Comparison of ENCODE assay signal across 7 mouse cellular contexts in genomic region chr2:71852161-71852560, GRCm38 (mm10). TPM values are rescaled to one million over a fixed set of nuclear protein-coding genes. Genes with fewer than 3 reads are reported as not detected.
A peak's percentile ranks its signal among the peaks of the same experiment; 100 is the strongest.
DNase-seq lines count a peak whose midpoint lies in the region; ATAC-seq and TF ChIP-seq lines count a peak whose summit lies in the region.
"Not testable (repeated sequence)": the region's sequence is repeated elsewhere in the genome, so short reads cannot be mapped to it uniquely, and the experiment has no call there.

No protein-coding gene starts in this region.

- not testable (repeated sequence) for H3K4me3 ChIP-seq in embryonic facial prominence, embryonic 14.5 days (ENCODE audit: low read depth, low read length); heart, postnatal 0 days (ENCODE audit: low read depth, low read length); kidney, postnatal 0 days (replicated peaks; ENCODE audit: low read depth, low read length); liver, embryonic 14.5 days (ENCODE audit: insufficient read depth in 1 of 2, low read depth in 2 of 2, low read length in 2 of 2)

- 4% methylated on average over 6 of the region's 8 CpGs for WGBS in embryonic facial prominence, embryonic 14.5 days
- WGBS in heart, postnatal 0 days, result 3% methylated on average over 6 of the region's 8 CpGs
- WGBS in kidney, postnatal 0 days, result 2% methylated on average over 6 of the region's 8 CpGs
- 11% methylated on average over 6 of the region's 8 CpGs for WGBS in liver, embryonic 14.5 days (ENCODE audit: insufficient replicate concordance)

- H3K36me3 ChIP-seq in embryonic facial prominence, embryonic 14.5 days (ENCODE audit: control insufficient read depth, insufficient read depth, low read length); liver, embryonic 14.5 days (replicated peaks; ENCODE audit: control insufficient read depth, insufficient read depth, low read depth): not testable (repeated sequence)
- H3K36me3 ChIP-seq in heart, postnatal 0 days (replicated peaks; ENCODE audit: control insufficient read depth, insufficient read depth, low read length), result peaks cover 44% of the 10 kb centered on the region
- peaks cover 26% of the 10 kb centered on the region; the same call in 1 of the 2 replicates for H3K36me3 ChIP-seq in kidney, postnatal 0 days (ENCODE audit: insufficient read depth, low read length)

- not testable (repeated sequence) for H3K9ac ChIP-seq in embryonic facial prominence, embryonic 14.5 days (ENCODE audit: low read depth, low read length); heart, postnatal 0 days (replicated peaks; ENCODE audit: low read depth, low read length); kidney, postnatal 0 days (ENCODE audit: low read depth, low read length); liver, embryonic 14.5 days (replicated peaks)

- not testable (repeated sequence) for H3K4me2 ChIP-seq in embryonic facial prominence, embryonic 14.5 days (ENCODE audit: low read depth, low read length); heart, postnatal 0 days (ENCODE audit: low read depth, low read length); kidney, postnatal 0 days (ENCODE audit: low read length); liver, embryonic 14.5 days (ENCODE audit: low read depth)

- ATAC-seq in embryonic facial prominence, embryonic 14.5 days (ENCODE audit: low read depth), result peak; percentile 74; the same call in 1 of the 2 replicates
- ATAC-seq in heart, postnatal 0 days (ENCODE audit: insufficient read depth, low read depth), result peak; percentile 55; the same call in 1 of the 2 replicates
- ATAC-seq in kidney, postnatal 0 days (replicated peaks; ENCODE audit: low FRiP score, low read depth); liver, embryonic 14.5 days (ENCODE audit: insufficient read depth): not testable (repeated sequence)

- not testable (repeated sequence) for H3K4me1 ChIP-seq in embryonic facial prominence, embryonic 14.5 days (ENCODE audit: control insufficient read depth, insufficient read depth, low read length); heart, postnatal 0 days (ENCODE audit: control insufficient read depth, insufficient read depth); kidney, postnatal 0 days (replicated peaks; ENCODE audit: insufficient read depth, low read length); liver, embryonic 14.5 days (replicated peaks; ENCODE audit: control insufficient read depth in 2 of 2, insufficient read depth in 2 of 2, low read length in 1 of 2)

- peak; percentile 47 for DNase-seq in adrenal gland, postnatal 14 days
- peak; percentile 30 for DNase-seq in embryonic facial prominence, embryonic 14.5 days (ENCODE audit: low spot score)
- peak; percentile 30 for DNase-seq in heart, postnatal 0 days (ENCODE audit: low spot score)
- DNase-seq in kidney, postnatal 0 days (ENCODE audit: low spot score); liver, embryonic 14.5 days (ENCODE audit: low read depth in 3 of 3, low spot score in 3 of 3): not testable (repeated sequence)
- DNase-seq in neural tube, embryonic 10.5 days (ENCODE audit: extremely low spot score, low spot score), result peak; percentile 61
- peak; percentile 38 to 70 for DNase-seq in spleen, postnatal 4 days (ENCODE audit: low spot score in 2 of 2)

- peak; percentile 47 for TF ChIP-seq CTCF in heart, postnatal 0 days (IDR thresholded peaks at IDR 0.05; ENCODE audit: low read depth)
- peak; percentile 57 for TF ChIP-seq CTCF in kidney, postnatal 0 days (IDR thresholded peaks at IDR 0.05; ENCODE audit: low read depth)
- peak; percentile 67 for TF ChIP-seq CTCF in liver, embryonic 14.5 days (IDR thresholded peaks at IDR 0.05; ENCODE audit: low read depth)

- H3K27ac ChIP-seq in embryonic facial prominence, embryonic 14.5 days (replicated peaks; ENCODE audit: low read depth, low read length); heart, postnatal 0 days (ENCODE audit: low read depth); kidney, postnatal 0 days; liver, embryonic 14.5 days: not testable (repeated sequence)

- H3K9me3 ChIP-seq in embryonic facial prominence, embryonic 14.5 days (ENCODE audit: control insufficient read depth, low read length); heart, postnatal 0 days (replicated peaks; ENCODE audit: control insufficient read depth, low read length); kidney, postnatal 0 days (replicated peaks; ENCODE audit: low read length); liver, embryonic 14.5 days (ENCODE audit: control insufficient read depth, low read length): not testable (repeated sequence)

- H3K27me3 ChIP-seq in embryonic facial prominence, embryonic 14.5 days (replicated peaks; ENCODE audit: control insufficient read depth, insufficient read depth, low read length); heart, postnatal 0 days (ENCODE audit: control insufficient read depth, insufficient read depth, low read length); kidney, postnatal 0 days (ENCODE audit: insufficient read depth, low read length); liver, embryonic 14.5 days (ENCODE audit: control insufficient read depth, insufficient read depth, low read length): not testable (repeated sequence)

- TF ChIP-seq EP300 in heart, postnatal 0 days (IDR thresholded peaks at IDR 0.05; ENCODE audit: low read depth); liver, embryonic 14.5 days (IDR thresholded peaks at IDR 0.05; ENCODE audit: low read depth): not testable (repeated sequence)

RNA-seq across cellular contexts. Expression of gene Pdk1, which starts 20.9 kb away (rescaled TPM):
- total RNA-seq in adrenal gland, postnatal 14 days (2021), result 37.5 and 55.5 TPM in 2 replicates
- 54.7 and 67.2 TPM in 2 replicates for polyA plus RNA-seq in embryonic facial prominence, embryonic 14.5 days (2014; fragmentation: Nextera tagmentation; extraction: Ambion mirVana)
- total RNA-seq in heart, postnatal 0 days (2014; rRNA removed; ENCODE audit: low replicate concordance), result 181 and 286 TPM in 2 replicates
- 62.8 and 65.0 TPM in 2 replicates for polyA plus RNA-seq in heart, postnatal 0 days (2015; fragmentation: Nextera tagmentation; extraction: Ambion mirVana)
- 38.8 and 39.6 TPM in 2 replicates for polyA plus RNA-seq in kidney, postnatal 0 days (2015; fragmentation: Nextera tagmentation; extraction: Ambion mirVana)
- 11.2 and 16.0 TPM in 2 replicates for polyA plus RNA-seq in liver, embryonic 14.5 days (2012; rRNA removed)
- 51.8 and 53.2 TPM in 2 replicates for polyA plus RNA-seq in liver, embryonic 14.5 days (2014; fragmentation: Nextera tagmentation; extraction: Ambion mirVana)
